Mouse (Mus musculus): ENCODE measurements around the gene Tardbp. TPM values are rescaled to one million over a fixed set of nuclear protein-coding genes. Genes with fewer than 3 reads are reported as not detected.

The Tardbp gene
- polyA plus RNA-seq, 1 experiment, result 797 TPM

GRCm38 (mm10) chr4:148570138-148570537 is 56.7 kb downstream of the Tardbp start:
- Histone ChIP-seq H3K9ac (ENCODE audit: low read depth, poor library complexity, severe bottlenecking) (no peak overlapping the region), H3K4me1 (ENCODE audit: control insufficient read depth, insufficient read depth, low read length) (no peaks in the 10 kb centered on the region), H3K27ac (ENCODE audit: insufficient read depth, low read length) (no peak overlapping the region), H3K36me3 (ENCODE audit: control insufficient read depth, insufficient read depth, low read length, poor library complexity, severe bottlenecking) (peaks cover 47% of the 10 kb centered on the region), H3K9me3 (replicated peaks; ENCODE audit: control insufficient read depth, insufficient read depth, low read length, poor library complexity, severe bottlenecking) (no peaks in the 10 kb centered on the region), H3K4me3 (ENCODE audit: low read depth, low read length) (no peak overlapping the region), H3K27me3 (ENCODE audit: control insufficient read depth, insufficient read depth, low read length, poor library complexity, severe bottlenecking) (no peaks in the 10 kb centered on the region)
- no peak for TF ChIP-seq POLR2A (IDR thresholded peaks at IDR 0.05; ENCODE audit: insufficient read depth, low read length)
- TF ChIP-seq EP300 (IDR thresholded peaks at IDR 0.05; ENCODE audit: insufficient read depth, low read depth, low read length), result no peak
- no peak for TF ChIP-seq CTCF (IDR thresholded peaks at IDR 0.05; ENCODE audit: low read depth, low read length)

GRCm38 (mm10) chr4:148563595-148563994 is 63.2 kb downstream of the Tardbp start:
- Histone ChIP-seq H3K27ac (ENCODE audit: insufficient read depth, low read length) (no peak overlapping the region), H3K4me3 (ENCODE audit: low read depth, low read length) (no peak overlapping the region), H3K9me3 (replicated peaks; ENCODE audit: control insufficient read depth, insufficient read depth, low read length, poor library complexity, severe bottlenecking) (no peaks in the 10 kb centered on the region), H3K4me1 (ENCODE audit: control insufficient read depth, insufficient read depth, low read length) (no peaks in the 10 kb centered on the region), H3K9ac (ENCODE audit: low read depth, poor library complexity, severe bottlenecking) (no peak overlapping the region), H3K36me3 (ENCODE audit: control insufficient read depth, insufficient read depth, low read length, poor library complexity, severe bottlenecking) (peaks cover 69% of the 10 kb centered on the region), H3K27me3 (ENCODE audit: control insufficient read depth, insufficient read depth, low read length, poor library complexity, severe bottlenecking) (no peaks in the 10 kb centered on the region)
- TF ChIP-seq CTCF (IDR thresholded peaks at IDR 0.05; ENCODE audit: low read depth, low read length) (no peak), EP300 (IDR thresholded peaks at IDR 0.05; ENCODE audit: insufficient read depth, low read depth, low read length) (no peak), POLR2A (IDR thresholded peaks at IDR 0.05; ENCODE audit: insufficient read depth, low read length) (no peak)

- TF ChIP-seq EP300 (IDR thresholded peaks at IDR 0.05; ENCODE audit: insufficient read depth, low read depth, low read length), result no peak
- TF ChIP-seq CTCF (IDR thresholded peaks at IDR 0.05; ENCODE audit: low read depth, low read length), result no peak
- no peak for TF ChIP-seq POLR2A (IDR thresholded peaks at IDR 0.05; ENCODE audit: insufficient read depth, low read length)
- no peaks in the 10 kb centered on the region for H3K9me3 ChIP-seq (replicated peaks; ENCODE audit: control insufficient read depth, insufficient read depth, low read length, poor library complexity, severe bottlenecking)
- no peak overlapping the region for H3K27ac ChIP-seq (ENCODE audit: insufficient read depth, low read length)
- H3K4me3 ChIP-seq (ENCODE audit: low read depth, low read length), result no peak overlapping the region
- H3K9ac ChIP-seq (ENCODE audit: low read depth, poor library complexity, severe bottlenecking), result no peak overlapping the region
- H3K36me3 ChIP-seq (ENCODE audit: control insufficient read depth, insufficient read depth, low read length, poor library complexity, severe bottlenecking), result peaks cover 61% of the 10 kb centered on the region
- no peaks in the 10 kb centered on the region for H3K27me3 ChIP-seq (ENCODE audit: control insufficient read depth, insufficient read depth, low read length, poor library complexity, severe bottlenecking)
- no peaks in the 10 kb centered on the region for H3K4me1 ChIP-seq (ENCODE audit: control insufficient read depth, insufficient read depth, low read length)
Observed at GRCm38 (mm10) chr4:148562676-148563075, 64.1 kb downstream of the Tardbp start.

Other genes with a start within 250 kb of the Tardbp start
- 7.5 and 10.3 TPM in 2 replicates for gene Ubiad1, start 182.2 kb downstream of the Tardbp start, polyA plus RNA-seq (2011; ENCODE audit: insufficient read depth, insufficient read length, low read depth, missing spikeins)
- gene Mtor, start 178.4 kb downstream of the Tardbp start, polyA plus RNA-seq (2011; ENCODE audit: insufficient read depth, insufficient read length, low read depth, missing spikeins), result 26.0 and 33.8 TPM in 2 replicates
- 0.37 TPM in 1 of 2 replicates, not detected in the other for gene Angptl7, start 126.6 kb downstream of the Tardbp start, polyA plus RNA-seq (2011; ENCODE audit: insufficient read depth, insufficient read length, low read depth, missing spikeins)
- 52.8 and 53.9 TPM in 2 replicates for gene Exosc10, start 68.6 kb downstream of the Tardbp start, polyA plus RNA-seq (2011; ENCODE audit: insufficient read depth, insufficient read length, low read depth, missing spikeins)
- 131 and 143 TPM in 2 replicates for gene Srm, start 35.5 kb downstream of the Tardbp start, polyA plus RNA-seq (2011; ENCODE audit: insufficient read depth, insufficient read length, low read depth, missing spikeins)
- gene Masp2, start 24.5 kb downstream of the Tardbp start, polyA plus RNA-seq (2011; ENCODE audit: insufficient read depth, insufficient read length, low read depth, missing spikeins), result 2.6 TPM in 2 replicates
- gene Gm572, start 16.3 kb upstream of the Tardbp start, polyA plus RNA-seq (2011; ENCODE audit: insufficient read depth, insufficient read length, low read depth, missing spikeins), result 0.49 TPM in 1 of 2 replicates, not detected in the other
- gene Casz1, start 177.4 kb upstream of the Tardbp start, polyA plus RNA-seq (2011; ENCODE audit: insufficient read depth, insufficient read length, low read depth, missing spikeins), result 13.8 and 15.6 TPM in 2 replicates